Mouse (Mus musculus): ENCODE measurements around the gene Pafah1b2.

GRCm38 (mm10) chr9:45929285-45929684 is 83.2 kb downstream of the Pafah1b2 start:
- TF ChIP-seq CTCF (IDR thresholded peaks at IDR 0.05; ENCODE audit: low read depth, low read length) (no peak), POLR2A (IDR thresholded peaks at IDR 0.05; ENCODE audit: insufficient read depth, low read length) (no peak)
